8 mouse cellular contexts compared by ENCODE assay signal in genomic region chr7:16982859-16983568, GRCm38 (mm10). TPM values are rescaled to one million over a fixed set of nuclear protein-coding genes. Genes with fewer than 3 reads are reported as not detected.
DNase-seq lines count a peak whose midpoint lies in the region; ATAC-seq lines count a peak whose summit lies in the region.

Gene Gm42372 (plus strand): TSS chr7:16983086.

- H3K36me3 ChIP-seq in embryonic facial prominence, embryonic 10.5 days (replicated peaks): no peaks in the 10 kb centered on the region
- H3K36me3 ChIP-seq in hindbrain, embryonic 12.5 days: no peaks in the 10 kb centered on the region
- H3K36me3 ChIP-seq in midbrain, embryonic 13.5 days: no peaks in the 10 kb centered on the region

- no peaks in the 10 kb centered on the region for H3K27me3 ChIP-seq in embryonic facial prominence, embryonic 10.5 days (replicated peaks; ENCODE audit: low read depth, poor library complexity, severe bottlenecking)
- H3K27me3 ChIP-seq in hindbrain, embryonic 12.5 days: no peaks in the 10 kb centered on the region
- H3K27me3 ChIP-seq in midbrain, embryonic 13.5 days: no peaks in the 10 kb centered on the region

- H3K9ac ChIP-seq in hindbrain, embryonic 12.5 days: peak within 1 kb of the TSS; percentile 54; the same call in 1 of the 2 replicates
- peak within 1 kb of the TSS; percentile 67 for H3K9ac ChIP-seq in midbrain, embryonic 13.5 days (replicated peaks)

- no peaks in the 10 kb centered on the region for H3K9me3 ChIP-seq in embryonic facial prominence, embryonic 10.5 days
- H3K9me3 ChIP-seq in hindbrain, embryonic 12.5 days (replicated peaks): no peaks in the 10 kb centered on the region
- H3K9me3 ChIP-seq in midbrain, embryonic 13.5 days: no peaks in the 10 kb centered on the region

- H3K27ac ChIP-seq in embryonic facial prominence, embryonic 10.5 days (replicated peaks): peak within 1 kb of the TSS; percentile 77
- peak within 1 kb of the TSS; percentile 66 for H3K27ac ChIP-seq in hindbrain, embryonic 12.5 days
- H3K27ac ChIP-seq in midbrain, embryonic 13.5 days: peak within 1 kb of the TSS; percentile 74

- ATAC-seq in hindbrain, embryonic 12.5 days (ENCODE audit: low FRiP score): peak; percentile 61
- peak; percentile 72 for ATAC-seq in midbrain, embryonic 13.5 days

- peak within 1 kb of the TSS; percentile 71 for H3K4me2 ChIP-seq in hindbrain, embryonic 12.5 days (replicated peaks)
- peak within 1 kb of the TSS; percentile 73 for H3K4me2 ChIP-seq in midbrain, embryonic 13.5 days (replicated peaks)

- peaks cover 53% of the 10 kb centered on the region for H3K4me1 ChIP-seq in embryonic facial prominence, embryonic 10.5 days
- H3K4me1 ChIP-seq in hindbrain, embryonic 12.5 days: peaks cover 43% of the 10 kb centered on the region
- H3K4me1 ChIP-seq in midbrain, embryonic 13.5 days (replicated peaks): peaks cover 63% of the 10 kb centered on the region

- DNase-seq in CD4-positive, CD25-positive, alpha-beta regulatory T cell, adult 2 months (ENCODE audit: low read depth, low spot score): peak; percentile 96
- DNase-seq in T-cell, adult 2 months (ENCODE audit: low spot score): peak; percentile 87
- DNase-seq in embryonic facial prominence, embryonic 10.5 days (ENCODE audit: low spot score): peak; percentile 93
- DNase-seq in left cerebral cortex, adult 9 months (ENCODE audit: low spot score in 2 of 2): peak; percentile 79 to 88
- DNase-seq in spleen, adult 18-20 months: peak; percentile 45 to 50
- DNase-seq in urinary bladder, postnatal 10 days (ENCODE audit: low spot score): no peak

- WGBS in embryonic facial prominence, embryonic 10.5 days: 20% methylated on average over 26 of the region's 26 CpGs
- WGBS in hindbrain, embryonic 12.5 days: 21% methylated on average over 26 of the region's 26 CpGs
- 19% methylated on average over 26 of the region's 26 CpGs for WGBS in midbrain, embryonic 13.5 days

- peak within 1 kb of the TSS; percentile 53 for H3K4me3 ChIP-seq in embryonic facial prominence, embryonic 10.5 days
- peak within 1 kb of the TSS; percentile 38 for H3K4me3 ChIP-seq in hindbrain, embryonic 12.5 days
- peak within 1 kb of the TSS; percentile 46 for H3K4me3 ChIP-seq in midbrain, embryonic 13.5 days (replicated peaks)

RNA-seq across cellular contexts. Expression of gene Gm42372, which starts in this region (rescaled TPM):
- polyA plus RNA-seq in embryonic facial prominence, embryonic 10.5 days (2016; fragmentation: Nextera tagmentation; extraction: Ambion mirVana): 0.59 and 0.86 TPM in 2 replicates
- polyA plus RNA-seq in hindbrain, embryonic 12.5 days (2016; fragmentation: Nextera tagmentation; extraction: Ambion mirVana): 1.0 and 1.7 TPM in 2 replicates
- polyA plus RNA-seq in midbrain, embryonic 13.5 days (2015; fragmentation: Nextera tagmentation; extraction: Ambion mirVana): 3.4 and 4.3 TPM in 2 replicates

Comparison
In these comparisons a context has a peak if more than half of its experiments do, and no peak if none do; other contexts are left out.
1. Peak in DNase-seq, H3K4me3 ChIP-seq and H3K27ac ChIP-seq in embryonic facial prominence, embryonic 10.5 days; RNA of the gene not detected or under 1 TPM.